Mouse (Mus musculus) spleen, adult 2 months (tissue): ENCODE measurements at regions not wholly inside any gene's neighbourhood (a gene's known extent, or its start where the extent isn't known, plus 50 kb on each side); places are given as distances from the start of the nearest gene placed in this dataset.

Experiments used
- DNase-seq, 2 experiments: peaks; one replicate each; pipeline versions ENCODE4 v3.0.0 to v3.0.0-alpha.2; 2012 to 2021; ENCODE audit warnings: low spot score in 2 of 2, low read depth in 1 of 2
- H3K27ac ChIP-seq: fragments of 200-500 bp; 2 replicates; pipeline ENCODE4 v1.5.1; 2012; ENCODE audit warnings: low read length, inconsistent platforms; ENCODE audit not compliant: insufficient read depth
- H3K27me3 ChIP-seq: fragments of 200-500 bp; 2 replicates; pipeline ENCODE4 v1.6.1; 2012; ENCODE audit warnings: mild to moderate bottlenecking, moderate library complexity, low read length, inconsistent platforms; ENCODE audit not compliant: control insufficient read depth, insufficient read depth
- H3K36me3 ChIP-seq: fragments of 200-500 bp; 2 replicates; pipeline ENCODE4 v1.6.1; 2012; ENCODE audit warnings: mild to moderate bottlenecking, low read length, inconsistent platforms; ENCODE audit not compliant: control insufficient read depth, insufficient read depth
- H3K4me1 ChIP-seq: fragments of 200-500 bp; 2 replicates; pipeline ENCODE4 v1.6.1; 2011; ENCODE audit warnings: inconsistent platforms; ENCODE audit not compliant: control insufficient read depth, insufficient read depth, insufficient read length
- H3K4me3 ChIP-seq: fragments of 200-500 bp; 2 replicates; pipeline ENCODE4 v1.5.1; 2011; ENCODE audit warnings: mild to moderate bottlenecking, inconsistent platforms; ENCODE audit not compliant: insufficient read depth, insufficient read length; ENCODE audit errors: extremely low read depth
- CTCF ChIP-seq: fragments of 200-500 bp; IDR thresholded peaks from 2 replicates; pipeline ENCODE4 v1.5.1; 2011; ENCODE audit warnings: mild to moderate bottlenecking, inconsistent platforms; ENCODE audit not compliant: insufficient read depth, insufficient read length, insufficient replicate concordance; ENCODE audit errors: extremely low read depth
- POLR2A ChIP-seq: fragments of 200-500 bp; IDR thresholded peaks from 2 replicates; pipeline ENCODE4 v1.6.1; 2011; ENCODE audit warnings: low read depth, low read length, inconsistent platforms
- WGBS: fragments of 180-500 bp; shearing (Covaris S2); methylation state at CpG from one replicate; pipeline ENCODE4 v1.1.7; 2018; 5-methylcytosine and 5-hydroxymethylcytosine counted together

- WGBS = 73% methylated on average over 4 of the region's 4 CpGs
- H3K4me1 ChIP-seq = no peaks in the 10 kb centered on the region
- no peaks in the 10 kb centered on the region for H3K36me3 ChIP-seq
- H3K27ac ChIP-seq = no peak overlapping the region
- H3K4me3 ChIP-seq = no peak overlapping the region
- DNase-seq = no peak
- no peaks in the 10 kb centered on the region for H3K27me3 ChIP-seq
- TF ChIP-seq POLR2A = no peak
- no peak for TF ChIP-seq CTCF
These were observed 376.8 kb downstream of the Ptpru start for GRCm38 (mm10) chr4:131461312-131461711.

DNA sequence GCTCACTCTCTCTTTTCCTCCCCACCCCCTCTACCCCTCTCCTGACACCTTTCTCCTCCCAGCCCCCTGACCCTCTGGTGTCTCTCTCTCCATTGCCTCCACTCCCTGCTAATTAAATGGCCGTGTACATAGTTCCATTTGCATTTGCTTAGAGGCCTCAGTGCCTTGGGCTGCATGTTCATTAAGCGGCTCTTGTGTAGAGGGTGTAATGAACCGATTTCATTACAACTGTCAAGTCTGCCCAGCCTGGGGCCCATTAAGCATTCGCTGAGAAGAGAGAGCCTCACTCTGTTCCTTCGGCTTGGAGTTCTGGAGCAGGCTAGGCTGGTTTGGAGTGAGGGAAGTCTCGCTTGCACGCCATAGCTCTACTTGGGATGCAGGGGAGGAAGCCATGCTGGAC, 376.4 kb downstream of the Ptpru start:
- TF ChIP-seq CTCF = no peak
- TF ChIP-seq POLR2A = no peak
- Histone ChIP-seq H3K36me3 (no peaks in the 10 kb centered on the region), H3K27me3 (no peaks in the 10 kb centered on the region), H3K4me1 (no peaks in the 10 kb centered on the region), H3K4me3 (no peak overlapping the region), H3K27ac (no peak overlapping the region)
- WGBS = 74% methylated on average over 7 of the region's 7 CpGs
- DNase-seq = no peak

GRCm38 (mm10) chr4:131475023-131475422, 363.1 kb downstream of the Ptpru start:
- no peak overlapping the region for H3K27ac ChIP-seq
- H3K27me3 ChIP-seq = no peaks in the 10 kb centered on the region
- 72% methylated on average over 6 of the region's 6 CpGs for WGBS
- no peaks in the 10 kb centered on the region for H3K4me1 ChIP-seq
- DNase-seq = no peak
- no peak overlapping the region for H3K4me3 ChIP-seq
- TF ChIP-seq CTCF (no peak), POLR2A (no peak)
- H3K36me3 ChIP-seq = no peaks in the 10 kb centered on the region

- H3K27me3 ChIP-seq = no peaks in the 10 kb centered on the region
- WGBS = 68% methylated on average over 9 of the region's 9 CpGs
- no peaks in the 10 kb centered on the region for H3K4me1 ChIP-seq
- no peak overlapping the region for H3K4me3 ChIP-seq
- no peak overlapping the region for H3K27ac ChIP-seq
- no peaks in the 10 kb centered on the region for H3K36me3 ChIP-seq
- no peak for DNase-seq
- no peak for TF ChIP-seq CTCF
- TF ChIP-seq POLR2A = no peak
These were observed 359.2 kb downstream of the Ptpru start for GRCm38 (mm10) chr4:131478923-131479322.

GRCm38 (mm10) chr4:131483958-131484605, 354.0 kb downstream of the Ptpru start:
- H3K36me3 ChIP-seq = no peaks in the 10 kb centered on the region
- H3K4me1 ChIP-seq = no peaks in the 10 kb centered on the region
- no peak for TF ChIP-seq CTCF
- TF ChIP-seq POLR2A = no peak
- no peaks in the 10 kb centered on the region for H3K27me3 ChIP-seq
- no peak overlapping the region for H3K27ac ChIP-seq
- H3K4me3 ChIP-seq = no peak overlapping the region
- 60% methylated on average over 15 of the region's 15 CpGs for WGBS
- DNase-seq = no peak

GRCm38 (mm10) chr4:131484607-131485111, 353.4 kb downstream of the Ptpru start:
- no peaks in the 10 kb centered on the region for H3K36me3 ChIP-seq
- 66% methylated on average over 14 of the region's 14 CpGs for WGBS
- H3K4me3 ChIP-seq = no peak overlapping the region
- DNase-seq = no peak
- H3K4me1 ChIP-seq = no peaks in the 10 kb centered on the region
- H3K27ac ChIP-seq = no peak overlapping the region
- TF ChIP-seq CTCF (no peak), POLR2A (no peak)
- H3K27me3 ChIP-seq = no peaks in the 10 kb centered on the region

DNA sequence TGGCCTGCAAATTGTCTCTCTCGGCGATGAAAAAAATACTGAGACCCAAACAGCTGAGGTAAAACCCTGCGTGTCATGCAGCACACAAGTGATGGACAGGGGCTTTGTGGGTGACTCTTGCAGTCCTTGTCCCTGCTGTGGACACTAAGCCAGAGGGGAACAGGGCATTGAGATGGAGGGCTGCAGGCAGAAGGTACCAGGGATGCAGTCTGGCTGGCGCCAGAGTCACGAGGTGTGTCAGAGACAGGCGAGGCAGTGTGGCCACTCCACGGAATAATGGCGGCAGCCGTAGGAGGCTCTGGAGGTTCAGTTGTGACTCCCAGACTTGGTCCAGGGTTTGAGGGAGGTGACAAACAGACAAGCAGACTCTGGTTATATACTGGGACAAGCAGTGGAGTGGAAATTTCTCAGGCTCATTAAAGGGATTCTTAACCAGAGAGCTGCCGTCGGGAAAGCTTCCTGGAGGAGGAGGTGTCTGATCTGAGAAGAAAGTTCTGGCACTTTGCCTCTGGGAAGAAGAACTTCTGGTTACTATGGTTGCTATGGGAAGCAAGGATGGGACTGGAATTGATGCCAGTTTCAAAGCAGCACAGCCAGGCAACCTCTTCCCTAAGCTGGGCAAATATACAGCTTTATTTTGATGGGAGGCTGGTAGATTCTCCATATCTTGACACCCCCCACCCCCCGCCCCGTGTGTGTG, 352.8 kb downstream of the Ptpru start:
- DNase-seq = no peak
- no peaks in the 10 kb centered on the region for H3K27me3 ChIP-seq
- 85% methylated on average over 13 of the region's 13 CpGs for WGBS
- no peaks in the 10 kb centered on the region for H3K36me3 ChIP-seq
- H3K4me1 ChIP-seq = no peaks in the 10 kb centered on the region
- no peak overlapping the region for H3K4me3 ChIP-seq
- TF ChIP-seq POLR2A = no peak
- TF ChIP-seq CTCF = no peak
- H3K27ac ChIP-seq = no peak overlapping the region
